Mouse (Mus musculus): ENCODE data around the gene Ly6g5b.

DNA sequence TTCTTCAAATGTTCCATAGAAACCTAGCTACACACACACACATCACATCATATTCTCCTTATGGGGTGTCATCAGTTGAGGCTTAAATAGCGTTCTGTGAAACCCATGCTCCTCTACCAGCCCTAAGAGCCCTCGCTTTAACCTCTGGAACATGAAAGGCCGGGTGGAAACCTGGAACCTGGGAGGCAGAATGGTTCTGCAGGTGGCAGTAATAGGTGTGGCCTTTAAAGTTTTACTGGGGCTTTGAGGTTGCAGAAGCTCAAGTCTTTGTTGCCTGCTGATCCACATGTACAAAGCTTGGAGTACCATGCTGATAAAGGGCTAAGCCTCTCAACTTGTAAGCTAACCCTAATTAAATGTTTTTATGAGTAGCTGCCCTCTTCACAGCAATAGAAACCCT is 32.1 kb upstream of the Ly6g5b start:
- TF ChIP-seq CTCF (IDR thresholded peaks at IDR 0.05; ENCODE audit: low read depth, low read length) (no peak), GATA1 (IDR thresholded peaks at IDR 0.05; ENCODE audit: borderline replicate concordance, low read length) (no peak), TAL1 (conservative IDR thresholded peaks at IDR 0.05; ENCODE audit: low read depth, low read length) (no peak)

Measured in G1E (cell line).